Mouse (Mus musculus) spleen, adult 2 months (tissue): Measurements from ENCODE around the gene Frem2. TPM values are rescaled to one million over a fixed set of nuclear protein-coding genes. Genes with fewer than 3 reads are reported as not detected.

Experiments used
- DNase-seq, 2 experiments: peaks; one replicate each; pipeline versions ENCODE4 v3.0.0 to v3.0.0-alpha.2; 2012 to 2021; ENCODE audit warnings: low spot score in 2 of 2, low read depth in 1 of 2
- H3K27ac ChIP-seq: fragments of 200-500 bp; 2 replicates; pipeline ENCODE4 v1.5.1; 2012; ENCODE audit warnings: low read length, inconsistent platforms; ENCODE audit not compliant: insufficient read depth
- H3K27me3 ChIP-seq: fragments of 200-500 bp; 2 replicates; pipeline ENCODE4 v1.6.1; 2012; ENCODE audit warnings: mild to moderate bottlenecking, moderate library complexity, low read length, inconsistent platforms; ENCODE audit not compliant: control insufficient read depth, insufficient read depth
- H3K36me3 ChIP-seq: fragments of 200-500 bp; 2 replicates; pipeline ENCODE4 v1.6.1; 2012; ENCODE audit warnings: mild to moderate bottlenecking, low read length, inconsistent platforms; ENCODE audit not compliant: control insufficient read depth, insufficient read depth
- H3K4me1 ChIP-seq: fragments of 200-500 bp; 2 replicates; pipeline ENCODE4 v1.6.1; 2011; ENCODE audit warnings: inconsistent platforms; ENCODE audit not compliant: control insufficient read depth, insufficient read depth, insufficient read length
- H3K4me3 ChIP-seq: fragments of 200-500 bp; 2 replicates; pipeline ENCODE4 v1.5.1; 2011; ENCODE audit warnings: mild to moderate bottlenecking, inconsistent platforms; ENCODE audit not compliant: insufficient read depth, insufficient read length; ENCODE audit errors: extremely low read depth
- CTCF ChIP-seq: fragments of 200-500 bp; IDR thresholded peaks from 2 replicates; pipeline ENCODE4 v1.5.1; 2011; ENCODE audit warnings: mild to moderate bottlenecking, inconsistent platforms; ENCODE audit not compliant: insufficient read depth, insufficient read length, insufficient replicate concordance; ENCODE audit errors: extremely low read depth
- POLR2A ChIP-seq: fragments of 200-500 bp; IDR thresholded peaks from 2 replicates; pipeline ENCODE4 v1.6.1; 2011; ENCODE audit warnings: low read depth, low read length, inconsistent platforms
- WGBS: fragments of 180-500 bp; shearing (Covaris S2); methylation state at CpG from one replicate; pipeline ENCODE4 v1.1.7; 2018; 5-methylcytosine and 5-hydroxymethylcytosine counted together
- polyA plus RNA-seq: library from polyadenylated mRNA; depleted of rRNA; stranded (reverse); fragments of >200 nt; gene quantifications from 2 replicates; pipeline ENCODE4 v1.2.3, GENCODE M21; 2012; rRNA removed

Gene Frem2
- polyA plus RNA-seq, 1 experiment = 1.2 TPM

DNA sequence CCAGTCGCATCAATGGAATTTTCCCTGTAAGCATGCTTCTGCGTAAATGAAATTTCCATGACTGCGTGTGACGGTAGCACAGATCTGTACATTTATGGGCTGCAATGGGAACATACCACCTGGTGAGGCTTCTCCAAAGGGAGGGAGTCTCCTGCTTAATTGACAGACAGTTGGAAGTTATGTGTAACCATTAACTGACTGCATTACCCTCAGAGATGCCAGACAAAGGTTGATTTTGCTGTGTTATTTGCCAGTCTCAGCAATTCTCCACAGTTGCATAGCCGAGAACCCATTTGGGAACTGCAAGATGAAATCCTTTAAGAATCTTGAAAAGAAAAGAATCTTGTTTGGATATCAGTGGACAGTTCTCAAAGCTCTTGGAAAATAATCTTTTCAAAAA, 185.1 kb downstream of the Frem2 start:
- no peak overlapping the region for H3K27ac ChIP-seq
- peaks cover 39% of the 10 kb centered on the region for H3K36me3 ChIP-seq
- H3K4me1 ChIP-seq = no peaks in the 10 kb centered on the region
- H3K27me3 ChIP-seq = no peaks in the 10 kb centered on the region
- no peak for DNase-seq
- H3K4me3 ChIP-seq = no peak overlapping the region
- 96% methylated on average over 5 of the region's 5 CpGs for WGBS
- TF ChIP-seq CTCF (no peak), POLR2A (no peak)

DNA sequence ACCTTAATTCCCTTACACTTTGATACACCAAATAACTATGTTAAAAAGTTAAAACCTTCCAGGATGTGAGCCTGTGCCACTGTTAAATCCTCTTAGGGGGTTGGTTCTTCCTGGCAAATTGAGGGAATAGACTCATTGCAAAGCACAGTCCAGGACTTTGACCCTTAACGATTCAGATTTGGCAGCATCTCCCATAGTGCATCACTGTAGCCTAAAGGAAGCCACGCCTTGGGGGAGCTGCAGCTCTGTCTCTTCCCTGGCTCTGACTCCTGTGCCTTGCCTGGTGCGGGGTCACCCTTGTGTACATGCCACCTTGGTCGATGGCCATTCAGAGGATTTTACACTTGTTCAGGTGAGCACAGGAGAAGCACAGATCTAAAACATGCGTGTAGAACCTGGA, 187.5 kb downstream of the Frem2 start:
- WGBS = 90% methylated on average over 5 of the region's 5 CpGs
- Histone ChIP-seq H3K36me3 (peaks cover 34% of the 10 kb centered on the region), H3K4me3 (no peak overlapping the region), H3K27me3 (no peaks in the 10 kb centered on the region), H3K4me1 (peaks cover 9% of the 10 kb centered on the region), H3K27ac (no peak overlapping the region)
- TF ChIP-seq POLR2A = no peak
- DNase-seq = no peak

DNA sequence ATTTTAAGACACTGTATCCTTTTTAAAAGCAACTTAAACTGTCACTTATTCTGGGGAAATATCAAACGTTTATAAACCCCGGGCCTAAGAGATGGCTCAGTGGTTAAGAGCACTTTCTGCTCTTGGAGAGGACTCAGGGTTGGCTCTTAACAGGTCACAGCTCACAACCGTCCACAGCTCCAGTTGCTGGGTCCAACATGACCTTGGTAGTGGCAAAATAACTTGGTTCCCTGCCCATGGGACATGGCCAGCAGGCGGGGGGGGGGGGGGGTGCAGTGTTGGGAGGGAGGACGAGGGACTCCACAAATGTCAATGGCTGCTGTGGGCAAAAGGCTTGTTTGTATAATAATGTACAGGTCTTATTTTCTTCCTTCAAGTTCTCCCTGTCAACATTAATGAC, 189.8 kb downstream of the Frem2 start:
- no peak overlapping the region for H3K27ac ChIP-seq
- WGBS = 85% methylated on average over 5 of the region's 5 CpGs
- TF ChIP-seq POLR2A (no peak), CTCF (no peak)
- no peaks in the 10 kb centered on the region for H3K27me3 ChIP-seq
- H3K4me1 ChIP-seq = peaks cover 12% of the 10 kb centered on the region
- H3K4me3 ChIP-seq = no peak overlapping the region
- no peak for DNase-seq
- peaks cover 16% of the 10 kb centered on the region for H3K36me3 ChIP-seq

DNA sequence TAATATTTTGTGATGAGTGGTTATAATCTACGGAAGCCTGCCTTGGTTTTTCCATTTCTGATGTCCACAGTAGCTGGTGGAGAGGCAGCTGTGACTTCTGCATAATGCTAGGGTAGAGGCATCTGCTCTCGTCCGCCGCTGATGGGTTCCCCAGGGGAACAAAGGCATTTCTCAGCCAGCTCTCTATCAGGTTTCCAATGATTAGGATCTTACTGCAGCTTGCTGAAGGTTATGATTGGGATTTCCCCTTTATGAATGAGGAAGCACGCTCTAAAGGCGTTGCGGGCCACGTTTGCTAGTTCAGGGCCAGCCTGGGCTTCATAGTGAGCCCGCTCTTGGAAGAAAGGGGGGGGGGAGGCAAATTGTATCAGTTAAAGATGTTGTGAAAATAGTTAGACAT, 190.7 kb downstream of the Frem2 start:
- no peak for TF ChIP-seq CTCF
- TF ChIP-seq POLR2A = no peak
- Histone ChIP-seq H3K27ac (no peak overlapping the region), H3K27me3 (no peaks in the 10 kb centered on the region), H3K4me3 (no peak overlapping the region), H3K36me3 (peaks cover 10% of the 10 kb centered on the region), H3K4me1 (peaks cover 12% of the 10 kb centered on the region)
- 36% methylated on average over 9 of the region's 9 CpGs for WGBS
- no peak for DNase-seq

DNA sequence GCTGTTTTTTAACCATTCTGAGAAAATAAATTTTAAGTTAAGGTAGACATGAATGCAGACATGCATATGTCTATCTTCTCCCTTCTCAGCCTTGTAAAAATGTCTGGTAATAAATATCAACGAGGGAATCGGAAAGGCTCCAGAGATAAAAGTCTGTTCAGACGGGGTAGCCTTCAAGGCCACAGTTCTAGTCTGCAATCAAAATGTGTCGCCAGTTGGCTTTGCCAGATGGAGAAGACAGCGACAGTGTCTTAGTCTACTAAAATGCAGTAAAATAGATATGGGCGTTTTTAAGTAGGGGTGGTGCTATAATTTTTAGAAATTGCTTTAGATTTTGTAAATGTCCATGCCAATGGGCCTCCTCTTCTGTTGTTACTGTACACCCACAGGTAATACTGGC, 191.8 kb downstream of the Frem2 start:
- no peaks in the 10 kb centered on the region for H3K27me3 ChIP-seq
- H3K36me3 ChIP-seq = peaks cover 4% of the 10 kb centered on the region
- no peak overlapping the region for H3K27ac ChIP-seq
- WGBS = 47% methylated on average over 6 of the region's 6 CpGs
- no peak for TF ChIP-seq CTCF
- no peak for TF ChIP-seq POLR2A
- H3K4me1 ChIP-seq = peaks cover 12% of the 10 kb centered on the region
- no peak for DNase-seq
- peak overlapping the region; percentile 16; the same call in 1 of the 2 replicates for H3K4me3 ChIP-seq

DNA sequence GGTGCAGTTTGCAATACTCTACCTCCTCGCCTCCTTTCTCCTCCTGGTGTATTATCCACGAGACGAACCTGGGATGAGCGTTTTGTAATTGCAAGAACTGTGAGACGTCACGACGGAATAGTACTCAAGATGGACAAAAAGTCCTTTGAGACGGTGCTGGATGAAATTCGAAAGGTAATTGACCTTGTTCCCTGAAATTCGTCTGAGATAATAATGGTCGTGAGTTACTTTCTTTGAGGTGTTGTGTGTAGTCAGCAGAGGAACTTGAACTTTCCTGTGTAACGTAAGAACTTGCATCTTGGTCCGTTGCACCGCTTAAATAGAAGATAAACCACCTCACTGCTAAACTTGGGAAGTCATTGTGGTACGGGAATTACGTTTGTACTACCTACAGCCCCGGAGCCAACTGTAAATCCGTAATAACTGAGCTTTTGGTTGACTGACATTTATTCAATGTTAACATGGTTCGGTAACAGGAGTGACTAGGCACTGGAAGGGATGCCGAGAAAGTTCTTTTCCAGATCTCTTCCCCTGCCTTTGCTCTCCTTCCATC, 192.9 kb downstream of the Frem2 start:
- peak overlapping the region; percentile 86; the same call in 1 of the 2 replicates for H3K27ac ChIP-seq
- under 1% methylated on average over 20 of the region's 20 CpGs for WGBS

More for the DNA sequence above, 192.9 kb downstream of the Frem2 start:
- H3K4me3 ChIP-seq = peak overlapping the region; percentile 90
- no peak for DNase-seq
- H3K4me1 ChIP-seq = peaks cover 12% of the 10 kb centered on the region
- peaks cover 2% of the 10 kb centered on the region; the same call in 1 of the 2 replicates for H3K36me3 ChIP-seq
- TF ChIP-seq POLR2A = no peak
- TF ChIP-seq CTCF = no peak
- H3K27me3 ChIP-seq = no peaks in the 10 kb centered on the region

Other genes starting within 250 kb of the Frem2 start
- gene Nhlrc3, start 194.0 kb downstream of the Frem2 start, polyA plus RNA-seq = 7.0 and 7.1 TPM in 2 replicates
- gene Proser1, start 193.7 kb downstream of the Frem2 start, polyA plus RNA-seq = 38.2 and 42.8 TPM in 2 replicates
- gene Stoml3, start 168.7 kb downstream of the Frem2 start, polyA plus RNA-seq = not detected in 2 replicates
- gene Gm10985, start 187.7 kb upstream of the Frem2 start, polyA plus RNA-seq = not detected in 2 replicates
- 1.9 and 3.1 TPM in 2 replicates for gene Ufm1, start 206.5 kb upstream of the Frem2 start, polyA plus RNA-seq